Mouse (Mus musculus): ENCODE measurements around the gene Itgb7. TPM values are rescaled to one million over a fixed set of nuclear protein-coding genes. Genes with fewer than 3 reads are reported as not detected.

Itgb7 gene
- polyA plus RNA-seq, 1 experiment: 0.30 TPM

DNA sequence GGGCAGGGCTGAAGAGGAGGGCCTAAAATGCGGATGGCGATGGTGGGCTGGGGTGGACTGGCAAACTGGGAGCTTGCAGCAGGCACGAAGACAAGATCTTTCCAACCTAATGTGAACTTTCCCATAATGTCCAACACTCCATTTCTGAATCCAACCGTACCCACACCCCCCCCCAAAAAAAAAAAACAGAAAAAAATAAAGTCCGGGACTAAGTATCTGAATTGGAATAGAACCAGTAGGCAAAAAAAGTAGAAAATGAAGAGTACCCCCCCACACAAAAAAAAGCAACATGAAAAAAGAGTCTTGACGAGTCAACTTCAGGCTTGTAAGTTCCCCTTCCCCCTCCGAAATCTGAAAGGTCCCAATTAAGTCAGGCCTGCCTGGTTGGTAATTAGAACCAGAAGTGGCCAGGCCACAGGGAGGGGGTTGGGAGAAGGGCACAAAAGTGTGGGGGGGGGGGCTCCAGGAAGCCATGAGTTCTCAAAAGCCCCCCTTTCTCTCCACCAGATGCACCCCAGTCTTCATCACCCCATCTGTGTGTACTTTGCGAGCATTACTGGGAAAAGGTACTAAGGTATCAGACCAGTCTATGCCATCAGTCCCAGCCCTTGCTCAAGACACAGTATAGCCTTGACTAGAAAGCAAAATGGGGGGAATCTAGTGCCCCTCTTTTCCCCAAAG lies 16.5 kb upstream of the Itgb7 start:
- no peak for DNase-seq (ENCODE audit: low read depth)
- TF ChIP-seq POLR2A (IDR thresholded peaks at IDR 0.05; ENCODE audit: borderline replicate concordance, extremely low read depth, insufficient read depth, insufficient read length, poor library complexity, severe bottlenecking) (no peak), CTCF (IDR thresholded peaks at IDR 0.05; ENCODE audit: borderline replicate concordance, extremely low read depth, insufficient read depth, insufficient read length) (no peak)

DNA sequence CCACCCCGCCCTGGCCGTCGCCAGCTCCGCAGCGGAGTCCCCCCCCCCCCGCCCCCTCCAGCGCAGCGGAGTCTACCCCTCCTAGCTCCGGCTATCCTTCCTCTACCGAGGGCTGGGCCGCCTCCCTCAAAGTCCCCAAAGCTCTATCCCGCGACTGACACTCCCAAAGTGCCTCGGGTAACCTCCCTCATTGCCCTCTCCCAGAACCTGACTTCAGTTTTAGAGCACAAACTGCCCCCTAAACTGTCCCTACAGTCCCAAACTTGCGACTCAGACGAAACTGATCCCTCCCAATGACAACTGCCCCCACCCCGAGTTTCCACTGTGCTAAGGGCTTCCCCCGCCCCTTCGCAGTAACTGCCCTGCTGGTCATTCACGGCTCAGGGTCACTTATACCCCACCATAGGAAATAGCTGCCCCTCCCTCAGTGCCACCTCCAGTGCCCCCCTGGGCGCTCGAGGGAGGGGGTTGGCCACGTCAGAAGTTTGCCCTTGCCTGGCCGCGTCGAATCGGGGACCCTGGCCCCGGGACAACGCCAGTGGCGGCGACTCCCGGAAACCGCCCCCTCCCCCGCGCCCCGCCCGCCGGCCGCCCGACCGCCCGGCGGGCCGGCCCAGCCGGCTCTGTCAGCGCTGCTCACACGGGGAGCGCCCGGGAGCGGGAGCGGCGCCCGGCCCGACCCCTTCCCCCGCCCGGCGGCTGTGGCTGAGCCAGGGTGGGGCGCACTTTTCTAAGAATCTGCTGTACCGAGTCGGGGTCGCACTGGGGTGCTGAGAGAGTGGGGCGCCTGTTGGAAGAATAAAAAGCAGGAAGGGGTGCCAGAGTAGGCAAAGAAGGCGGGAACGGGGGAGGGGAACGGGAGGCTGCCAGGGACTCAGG lies 15.7 kb upstream of the Itgb7 start:
- DNase-seq (ENCODE audit: low read depth): peak; percentile 63

DNA sequence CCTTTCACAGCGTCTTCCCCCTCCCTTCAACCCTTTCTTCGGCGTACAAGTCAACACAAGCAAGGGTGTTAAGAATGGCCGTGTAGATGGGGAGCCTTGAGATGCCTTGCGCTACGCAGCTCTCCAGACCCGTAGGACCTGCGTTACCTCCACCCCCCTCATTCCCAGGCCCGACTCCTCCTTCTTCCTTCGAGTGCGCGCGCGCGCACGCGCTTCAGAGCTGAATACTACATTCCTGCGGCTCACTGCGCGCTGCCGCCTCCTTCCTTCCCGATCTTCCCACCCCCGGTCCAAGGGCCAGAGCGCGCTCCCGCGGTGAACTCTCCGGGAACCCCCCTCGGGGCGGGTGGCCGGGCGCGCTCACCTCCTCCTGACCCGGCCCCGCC lies 15.1 kb upstream of the Itgb7 start:
- no peak for TF ChIP-seq CTCF (IDR thresholded peaks at IDR 0.05; ENCODE audit: borderline replicate concordance, extremely low read depth, insufficient read depth, insufficient read length)
- TF ChIP-seq POLR2A (IDR thresholded peaks at IDR 0.05; ENCODE audit: borderline replicate concordance, extremely low read depth, insufficient read depth, insufficient read length, poor library complexity, severe bottlenecking): no peak
- DNase-seq (ENCODE audit: low read depth): peak; percentile 95

More for the DNA sequence above, 15.7 kb upstream of the Itgb7 start:
- no peak for TF ChIP-seq CTCF (IDR thresholded peaks at IDR 0.05; ENCODE audit: borderline replicate concordance, extremely low read depth, insufficient read depth, insufficient read length)
- no peak for TF ChIP-seq POLR2A (IDR thresholded peaks at IDR 0.05; ENCODE audit: borderline replicate concordance, extremely low read depth, insufficient read depth, insufficient read length, poor library complexity, severe bottlenecking)

- TF ChIP-seq CTCF (IDR thresholded peaks at IDR 0.05; ENCODE audit: borderline replicate concordance, extremely low read depth, insufficient read depth, insufficient read length) (no peak), POLR2A (IDR thresholded peaks at IDR 0.05; ENCODE audit: borderline replicate concordance, extremely low read depth, insufficient read depth, insufficient read length, poor library complexity, severe bottlenecking) (no peak)
- DNase-seq (ENCODE audit: low read depth): peak; percentile 94
Observed at GRCm38 (mm10) chr15:102245891-102246741, 14.4 kb upstream of the Itgb7 start.

DNA sequence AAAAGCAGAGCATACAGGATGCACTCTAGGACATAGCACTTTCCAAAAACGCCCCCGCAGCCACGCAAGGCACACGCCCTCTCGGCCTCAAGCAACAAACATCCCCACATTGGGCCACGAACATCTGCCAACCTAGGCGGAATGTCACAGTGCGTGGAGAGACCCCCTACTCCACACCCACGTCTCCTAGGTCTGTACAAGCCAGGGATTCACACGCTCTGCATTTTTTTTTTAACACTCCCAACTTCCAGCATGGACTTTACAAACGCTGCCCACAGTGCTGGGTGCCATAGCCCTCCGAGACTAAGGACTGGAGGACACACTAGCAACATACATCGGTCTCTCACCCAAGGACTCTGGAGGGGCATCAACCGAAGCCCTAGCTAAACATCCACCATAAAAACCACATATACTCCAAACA lies 13.7 kb upstream of the Itgb7 start:
- TF ChIP-seq CTCF (IDR thresholded peaks at IDR 0.05; ENCODE audit: borderline replicate concordance, extremely low read depth, insufficient read depth, insufficient read length) (no peak), POLR2A (IDR thresholded peaks at IDR 0.05; ENCODE audit: borderline replicate concordance, extremely low read depth, insufficient read depth, insufficient read length, poor library complexity, severe bottlenecking) (no peak)
- no peak for DNase-seq (ENCODE audit: low read depth)

DNA sequence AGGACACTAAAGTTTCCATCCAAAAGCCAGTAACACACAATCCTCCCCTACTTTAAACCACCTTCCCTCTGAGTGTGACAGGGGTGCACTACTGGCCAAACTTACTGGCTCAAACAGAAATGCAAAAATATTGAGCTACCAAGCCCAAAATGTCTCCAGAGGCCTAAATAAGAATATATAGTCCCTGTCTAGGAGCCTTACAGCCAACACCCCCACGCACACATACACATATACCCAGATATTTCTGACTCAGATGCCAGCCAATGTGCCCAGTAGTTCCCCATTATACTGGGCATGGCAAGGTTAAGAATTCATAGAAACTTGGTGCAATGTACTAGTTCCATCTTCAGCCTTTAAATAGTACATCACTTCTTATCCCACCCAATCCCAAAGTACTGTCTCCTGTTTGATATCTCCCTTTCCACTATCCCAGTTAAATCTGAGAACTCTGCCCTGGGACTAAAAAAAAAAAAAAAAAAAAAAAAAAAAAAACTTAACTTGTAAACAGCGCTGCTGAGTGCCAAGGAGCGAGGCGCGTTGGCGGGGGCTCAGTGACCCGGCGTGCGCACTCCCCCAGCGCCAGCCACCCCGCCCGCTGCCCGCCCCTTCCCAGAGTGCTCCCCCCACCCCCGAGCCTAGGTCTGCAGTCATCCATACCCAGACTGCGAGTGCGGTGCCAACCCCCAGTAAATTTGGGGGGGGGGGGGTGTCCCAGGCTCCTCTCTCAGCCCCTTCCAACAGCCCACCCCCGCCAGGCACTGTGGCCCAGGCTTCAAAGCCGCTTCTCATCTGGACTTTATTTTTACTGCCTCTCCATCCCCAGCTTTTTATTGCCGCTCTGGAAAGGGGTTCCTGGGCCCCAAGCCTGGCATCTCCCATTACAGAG lies 12.8 kb upstream of the Itgb7 start:
- DNase-seq (ENCODE audit: low read depth): no peak
- TF ChIP-seq CTCF (IDR thresholded peaks at IDR 0.05; ENCODE audit: borderline replicate concordance, extremely low read depth, insufficient read depth, insufficient read length) (no peak), POLR2A (IDR thresholded peaks at IDR 0.05; ENCODE audit: borderline replicate concordance, extremely low read depth, insufficient read depth, insufficient read length, poor library complexity, severe bottlenecking) (no peak)

DNA sequence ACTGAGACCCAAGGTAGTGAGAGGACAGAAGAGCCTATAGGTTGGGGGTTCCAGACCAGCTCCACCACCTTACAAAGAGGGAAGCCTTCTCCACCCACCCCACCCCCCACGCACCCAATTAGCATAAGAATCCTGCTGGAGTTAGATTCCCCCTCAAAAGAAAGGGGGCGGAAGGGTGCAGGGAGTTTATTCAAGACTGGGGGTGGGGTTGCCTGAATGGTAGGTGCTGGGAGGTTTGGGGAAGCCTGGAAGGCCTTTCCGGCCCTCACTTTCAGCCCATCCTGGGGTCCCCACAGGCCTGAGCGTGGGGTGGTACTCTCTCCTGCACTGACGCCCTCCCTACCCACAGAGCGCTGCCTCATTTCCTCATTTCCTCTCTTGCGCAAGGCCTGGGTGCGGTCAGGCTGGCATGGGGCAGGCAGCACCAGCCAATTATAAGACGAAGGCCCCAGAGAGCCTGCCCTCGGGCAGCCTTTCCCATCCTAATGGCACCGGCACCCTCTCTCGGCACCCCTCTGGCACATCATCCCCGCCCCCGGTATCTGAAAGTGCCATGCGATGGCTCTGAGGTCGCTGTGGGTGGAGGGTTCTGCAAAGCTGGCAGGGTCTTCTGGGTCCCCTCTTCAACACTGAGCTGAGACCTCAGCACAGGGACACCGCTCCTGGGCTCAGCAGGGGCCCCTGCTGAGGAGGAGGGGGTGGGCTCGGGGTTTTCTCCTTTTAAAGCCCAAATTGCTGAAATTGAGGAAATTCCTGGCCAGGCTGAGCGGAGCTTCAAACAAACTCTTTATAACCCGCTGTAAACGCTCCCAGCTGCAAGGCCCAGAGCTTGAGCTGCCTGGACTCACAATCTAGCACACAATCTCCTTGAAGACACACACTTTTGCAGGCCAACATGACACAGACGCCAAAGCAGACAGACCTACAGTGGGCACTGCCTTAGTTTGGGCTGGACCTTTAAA lies 11.8 kb upstream of the Itgb7 start:
- TF ChIP-seq CTCF (IDR thresholded peaks at IDR 0.05; ENCODE audit: borderline replicate concordance, extremely low read depth, insufficient read depth, insufficient read length) (no peak), POLR2A (IDR thresholded peaks at IDR 0.05; ENCODE audit: borderline replicate concordance, extremely low read depth, insufficient read depth, insufficient read length, poor library complexity, severe bottlenecking) (no peak)
- DNase-seq (ENCODE audit: low read depth): no peak

GRCm38 (mm10) chr15:102242404-102243228 lies 10.9 kb upstream of the Itgb7 start:
- no peak for DNase-seq (ENCODE audit: low read depth)
- TF ChIP-seq POLR2A (IDR thresholded peaks at IDR 0.05; ENCODE audit: borderline replicate concordance, extremely low read depth, insufficient read depth, insufficient read length, poor library complexity, severe bottlenecking) (no peak), CTCF (IDR thresholded peaks at IDR 0.05; ENCODE audit: borderline replicate concordance, extremely low read depth, insufficient read depth, insufficient read length) (no peak)

DNA sequence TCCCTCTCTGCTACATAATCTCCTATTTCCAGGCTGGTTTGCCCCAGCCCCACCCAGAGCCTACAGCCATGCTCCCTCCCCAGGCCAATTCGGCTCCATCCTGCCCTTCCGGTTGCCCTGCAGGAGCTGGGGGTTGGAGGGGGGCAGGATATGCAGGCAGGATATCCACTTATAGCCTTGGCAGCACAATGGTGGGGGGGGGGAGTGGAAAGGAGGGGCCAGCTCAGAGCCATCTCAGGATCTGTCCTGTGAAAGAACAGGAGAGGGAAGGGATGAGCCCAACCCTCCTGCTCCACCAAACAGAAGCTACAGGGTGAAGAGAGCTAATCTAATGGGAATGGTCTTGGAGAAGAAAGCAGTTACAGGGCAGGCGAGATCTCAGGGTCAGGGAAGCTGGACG lies 8.9 kb upstream of the Itgb7 start:
- no peak for DNase-seq (ENCODE audit: low read depth)
- TF ChIP-seq POLR2A (IDR thresholded peaks at IDR 0.05; ENCODE audit: borderline replicate concordance, extremely low read depth, insufficient read depth, insufficient read length, poor library complexity, severe bottlenecking): no peak
- no peak for TF ChIP-seq CTCF (IDR thresholded peaks at IDR 0.05; ENCODE audit: borderline replicate concordance, extremely low read depth, insufficient read depth, insufficient read length)
